Mouse (Mus musculus): ENCODE data around the gene Gsc. TPM values are rescaled to one million over a fixed set of nuclear protein-coding genes. Genes with fewer than 3 reads are reported as not detected.
A peak's percentile ranks its signal among the peaks of the same experiment; 100 is the strongest.
"Not testable (repeated sequence)": the region's sequence is repeated elsewhere in the genome, so short reads cannot be mapped to it uniquely, and the experiment has no call there.

Gsc gene
- total RNA-seq, 2 experiments from 2014 or later, result 0.61 to 1.1 TPM

- DNase-seq, result no peak
These were observed 20.1 kb downstream of the Gsc start for GRCm38 (mm10) chr12:104453002-104453401.

DNA sequence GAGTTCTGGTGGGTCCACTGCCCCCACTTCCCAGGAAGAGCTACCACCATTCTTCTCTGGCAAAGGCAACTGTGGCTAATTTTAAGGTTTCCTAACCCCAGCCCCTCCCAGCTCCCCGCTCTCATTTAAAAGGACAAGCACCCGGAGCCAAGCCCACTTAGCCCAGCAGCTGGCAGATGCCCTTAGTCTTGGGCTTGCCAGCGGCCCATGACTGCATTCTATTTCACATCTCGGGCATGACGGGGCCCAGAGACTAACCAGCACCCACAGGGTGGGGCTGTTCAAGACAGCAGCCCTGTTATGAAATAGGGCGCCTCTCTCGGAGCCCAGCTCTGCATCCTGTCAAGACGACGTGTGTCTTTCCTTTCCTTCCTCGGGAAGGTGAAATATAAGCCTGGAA is 22.9 kb downstream of the Gsc start:
- no peak for DNase-seq

DNA sequence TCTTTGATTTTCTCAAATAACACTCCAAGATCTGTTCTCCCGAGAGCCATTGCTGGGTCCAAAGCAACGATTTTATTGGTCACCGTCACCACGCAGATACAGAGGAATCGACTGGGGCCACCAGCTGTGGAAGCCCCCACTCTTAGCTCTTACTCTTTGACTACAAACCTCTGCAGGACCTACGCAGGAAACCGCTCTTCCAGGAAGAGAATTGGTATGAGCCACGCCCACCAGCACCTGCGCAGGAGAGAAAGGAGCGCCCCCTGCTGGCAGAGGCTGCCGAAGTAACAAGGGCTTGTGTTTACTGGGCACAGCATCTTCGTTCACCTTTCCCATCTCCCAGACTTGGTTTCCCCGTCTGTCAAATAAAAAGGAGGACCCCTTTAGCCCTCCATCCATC is 25.0 kb downstream of the Gsc start:
- DNase-seq, result peak; percentile 61

DNA sequence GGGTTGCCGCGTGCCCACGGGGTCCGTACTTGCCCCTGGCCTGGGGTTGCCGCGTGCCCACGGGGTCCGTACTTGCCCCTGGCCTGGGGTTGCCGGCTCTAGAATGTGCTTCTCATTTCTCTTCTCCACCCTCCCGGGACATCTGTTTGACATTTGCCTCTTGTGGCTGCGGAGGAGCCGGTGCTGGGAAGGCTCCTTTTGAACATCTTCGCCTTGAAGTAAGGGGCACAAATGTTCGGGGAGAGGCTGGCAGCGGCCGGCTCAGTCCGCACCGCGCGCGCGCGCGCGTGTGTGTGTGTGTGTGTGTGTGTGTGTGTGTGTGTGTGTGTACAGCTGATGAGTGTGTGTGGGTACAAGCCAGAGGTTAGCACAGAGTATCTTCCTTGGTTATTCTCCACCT is 26.1 kb downstream of the Gsc start:
- not testable (repeated sequence) for DNase-seq

DNA sequence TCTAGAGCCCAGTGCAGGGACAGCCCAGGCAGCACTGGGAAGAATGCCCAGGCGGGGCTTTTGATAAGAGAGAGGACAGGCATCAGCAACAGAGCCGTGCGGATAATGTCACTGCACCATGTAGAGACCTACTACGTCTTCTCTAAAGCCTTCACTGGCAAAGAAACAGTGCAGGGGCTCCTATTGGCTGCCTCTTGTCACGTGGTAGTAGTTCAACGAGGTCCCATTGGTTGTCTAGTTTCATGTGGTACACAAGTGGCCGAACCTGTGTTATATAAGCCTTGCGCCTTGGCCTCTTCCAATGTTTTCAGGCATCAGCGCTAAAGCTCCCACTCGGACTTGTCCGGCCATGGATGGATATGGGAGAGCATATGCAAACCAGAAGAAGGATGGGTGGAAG is 29.4 kb downstream of the Gsc start:
- no peak for DNase-seq

GRCm38 (mm10) chr12:104440087-104440760 is 32.9 kb downstream of the Gsc start:
- peak; percentile 90 for DNase-seq

- no peak for DNase-seq
These were observed 39.0 kb downstream of the Gsc start for GRCm38 (mm10) chr12:104433951-104434735.

DNA sequence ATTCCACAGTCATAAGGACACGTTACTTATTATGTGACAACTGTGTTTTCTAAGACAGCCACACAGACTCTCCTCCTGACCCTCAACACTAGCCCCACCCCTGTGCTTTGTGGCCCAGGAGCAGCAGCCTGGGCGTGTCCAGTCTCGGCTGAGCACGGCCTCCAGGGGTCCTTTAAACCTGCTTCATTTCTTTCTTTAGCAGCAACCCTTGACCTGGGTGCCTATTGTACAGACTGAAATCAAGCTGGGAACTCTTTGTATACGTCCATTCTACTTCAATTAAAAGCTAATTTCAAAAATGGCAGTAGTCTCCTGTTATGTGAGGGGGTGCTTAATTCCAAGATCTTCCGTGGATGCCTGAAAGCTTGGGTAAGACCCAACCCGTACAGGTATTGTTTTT is 39.9 kb downstream of the Gsc start:
- no peak for DNase-seq

DNA sequence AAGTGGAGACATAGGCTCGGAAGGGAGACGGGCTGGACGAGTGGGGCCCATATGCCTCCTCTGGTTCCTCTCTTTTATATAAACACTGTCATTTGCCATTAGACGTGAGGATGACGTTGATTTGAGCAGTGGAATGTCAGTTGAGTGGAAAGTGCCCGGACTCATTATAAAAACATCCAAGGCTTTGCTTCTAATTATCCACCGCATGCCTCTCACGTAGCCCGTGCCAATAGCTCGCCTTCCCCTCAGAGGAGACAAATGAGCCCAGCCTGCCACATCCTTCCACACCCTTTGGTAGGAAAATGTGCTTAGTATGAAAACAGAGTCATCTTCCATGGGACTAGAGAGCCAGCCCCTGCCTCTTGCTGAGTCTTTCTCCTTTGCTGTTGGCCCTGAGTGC is 41.8 kb downstream of the Gsc start:
- DNase-seq, result no peak

DNA sequence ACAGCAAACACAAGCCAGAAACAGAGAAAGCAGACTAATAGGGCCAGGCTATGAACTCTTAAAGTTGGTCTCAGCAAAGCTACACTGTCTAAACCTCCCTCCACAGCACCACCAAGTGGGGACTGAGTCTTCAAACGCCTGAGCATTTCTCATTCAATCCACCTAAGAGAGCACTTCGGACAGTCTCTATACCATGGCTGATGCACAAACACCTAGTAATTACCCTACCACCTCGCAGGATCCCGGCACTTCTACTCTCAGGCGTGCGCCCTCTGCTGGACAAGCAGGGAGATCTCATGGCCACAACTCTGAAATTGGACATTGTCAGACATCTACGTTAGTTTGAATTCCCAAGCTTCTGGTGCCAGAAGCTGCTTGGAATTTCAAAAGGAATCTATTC is 46.2 kb downstream of the Gsc start:
- DNase-seq, result peak; percentile 36

DNA sequence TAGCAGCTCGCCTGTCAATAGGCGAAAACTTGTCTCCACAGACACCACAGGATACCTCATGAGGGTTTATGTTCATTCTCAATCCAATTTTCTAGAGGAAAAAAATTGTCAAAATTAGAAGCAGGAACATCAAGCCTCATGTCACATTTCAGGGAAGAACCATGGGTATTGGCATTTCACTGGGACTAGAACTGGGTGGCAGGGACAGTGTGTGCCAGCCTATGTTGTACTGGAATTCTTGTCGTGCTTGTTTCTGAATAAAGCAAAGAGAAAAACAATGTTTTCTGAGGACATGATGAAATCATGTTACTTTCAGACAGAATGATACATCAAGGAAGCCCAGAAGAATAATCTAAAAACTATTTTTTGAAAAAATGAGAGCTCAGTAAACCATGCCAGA is 47.5 kb downstream of the Gsc start:
- no peak for DNase-seq

GRCm38 (mm10) chr12:104422615-104423392 is 50.3 kb downstream of the Gsc start:
- no peak for DNase-seq

Other genes starting within 250 kb of the Gsc start
- gene Serpina3g, start 237.1 kb downstream of the Gsc start, total RNA-seq (2021), result under 1 TPM in 1 of 2 experiments, not detected in 1; 0.38 TPM
- gene Serpina3i, start 210.2 kb downstream of the Gsc start, total RNA-seq (2021), result under 1 TPM in 1 of 2 experiments, not detected in 1; 0.77 TPM
- gene Serpina3j, start 158.8 kb downstream of the Gsc start, total RNA-seq (2021), result not detected
- gene Serpina3k, start 134.8 kb downstream of the Gsc start, total RNA-seq (2021), result under 1 TPM in 1 of 2 experiments, not detected in 1; 0.59 TPM
- under 1 TPM; 0.21 to 0.23 TPM for gene Serpina3m, start 134.8 kb downstream of the Gsc start, total RNA-seq (2021)
- gene Serpina3n, start 66.6 kb downstream of the Gsc start, total RNA-seq (2021), result 1 to 10 TPM; 1.2 to 1.9 TPM

Data from gastrocnemius, postnatal 10 days (tissue).